Mouse (Mus musculus): ENCODE measurements around the gene Gm17334. TPM values are rescaled to one million over a fixed set of nuclear protein-coding genes. Genes with fewer than 3 reads are reported as not detected.

Gm17334 gene
- not detected in 2 replicates for polyA plus RNA-seq (2015; fragmentation: Nextera tagmentation; extraction: Ambion mirVana)

DNA sequence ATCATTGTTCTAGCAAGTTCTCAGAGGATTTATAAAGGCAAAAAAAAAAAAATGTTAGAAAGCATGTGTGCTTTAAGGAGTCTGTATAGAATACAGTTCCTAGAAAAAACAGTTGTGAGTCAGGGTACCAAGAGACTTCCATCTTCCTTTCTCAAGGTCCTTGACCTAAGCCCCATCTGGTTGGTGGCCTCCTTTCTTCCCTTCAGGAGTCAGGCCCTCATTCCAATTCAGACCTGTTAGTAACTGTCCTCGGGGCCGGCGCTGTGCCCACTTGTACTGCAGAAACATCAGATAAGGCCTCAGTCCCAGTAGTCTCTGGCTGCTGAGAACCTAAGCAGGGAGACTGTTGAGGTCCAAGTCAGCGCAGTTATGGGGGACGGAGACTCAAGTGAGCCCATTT is at the start of gene Gm17334:
TSS of gene Gm17334 (minus strand) at position 101 of the 400 bp plus-strand sequence.
- H3K27me3 ChIP-seq: peaks cover 22% of the 10 kb centered on the region
- no peak for ATAC-seq
- no peaks in the 10 kb centered on the region for H3K9me3 ChIP-seq (replicated peaks)
- peaks cover 9% of the 10 kb centered on the region; the same call in 1 of the 2 replicates for H3K36me3 ChIP-seq (ENCODE audit: poor library complexity, severe bottlenecking)
- H3K4me1 ChIP-seq: 0 out of 2 replicates have a peak, but pooled peaks cover 12% of the 10 kb centered on the region
- no peak within 1 kb of the TSS for H3K27ac ChIP-seq
- H3K9ac ChIP-seq: no peak within 1 kb of the TSS
- H3K4me3 ChIP-seq: no peak within 1 kb of the TSS
- 87% methylated on average over 5 of the region's 5 CpGs for WGBS
- H3K4me2 ChIP-seq: no peak within 1 kb of the TSS

DNA sequence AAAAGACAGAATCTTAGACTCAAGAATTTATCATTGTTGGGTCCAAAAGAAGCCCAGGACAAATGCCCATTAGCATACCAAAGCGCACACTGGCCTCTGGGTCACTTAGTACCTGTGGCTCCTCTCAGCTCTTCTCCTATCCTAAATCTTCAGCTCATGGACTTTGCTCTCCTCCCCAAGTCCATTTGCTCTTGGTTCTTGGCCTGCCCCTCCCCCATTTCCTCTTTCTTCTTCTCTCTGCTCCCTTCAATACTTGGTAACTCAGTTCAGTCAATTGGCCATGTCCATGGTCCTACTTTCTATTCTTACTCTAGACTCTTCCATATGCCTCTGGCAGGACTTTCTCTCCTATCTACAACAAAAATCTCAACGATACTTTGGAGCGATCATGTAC is 49.0 kb upstream of the Gm17334 start:
- WGBS: 95% methylated on average over 3 of the region's 3 CpGs
- no peak overlapping the region for H3K4me2 ChIP-seq
- no peak for ATAC-seq

DNA sequence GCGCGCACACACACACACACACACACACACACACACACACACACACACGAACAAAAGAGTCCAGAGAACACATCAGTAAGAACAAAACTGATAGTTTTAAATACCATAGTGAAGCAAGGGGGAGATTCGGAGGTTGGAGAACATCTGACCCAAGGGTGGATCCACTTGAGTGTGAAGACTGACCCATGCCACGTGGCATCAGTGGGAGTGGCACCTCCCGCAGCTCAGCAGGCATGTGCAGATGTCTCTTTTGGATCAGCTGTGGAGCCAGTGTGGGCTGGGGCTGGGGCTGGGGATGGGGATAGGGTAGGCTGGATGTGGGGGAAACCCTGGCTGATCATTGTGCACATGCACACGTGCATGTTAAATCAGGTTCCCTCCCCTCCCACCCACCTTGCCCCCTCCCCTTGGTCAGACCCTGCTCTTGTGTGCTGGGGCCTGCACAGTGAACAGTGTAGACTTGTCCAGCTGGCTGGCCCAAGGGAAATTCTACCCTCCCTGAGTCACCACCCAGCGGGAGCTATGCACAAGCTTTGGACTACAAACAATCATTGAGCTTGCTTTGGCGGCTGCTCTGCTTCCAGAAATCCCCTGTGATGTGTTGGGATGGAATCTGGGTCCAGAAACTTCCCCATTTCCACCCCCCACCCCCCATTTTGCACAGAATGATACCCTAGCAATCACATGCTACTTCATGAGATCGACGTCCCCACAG is 48.4 kb upstream of the Gm17334 start:
- no peaks in the 10 kb centered on the region for H3K27me3 ChIP-seq
- no peak for ATAC-seq
- no peaks in the 10 kb centered on the region for H3K4me1 ChIP-seq
- H3K9me3 ChIP-seq (replicated peaks): no peaks in the 10 kb centered on the region
- WGBS: 85% methylated on average over 11 of the region's 11 CpGs
- no peaks in the 10 kb centered on the region for H3K36me3 ChIP-seq (ENCODE audit: poor library complexity, severe bottlenecking)
- H3K27ac ChIP-seq: no peak overlapping the region
- H3K9ac ChIP-seq: no peak overlapping the region
- H3K4me3 ChIP-seq: no peak overlapping the region
- no peak overlapping the region for H3K4me2 ChIP-seq

More for the DNA sequence above, 49.0 kb upstream of the Gm17334 start:
- Histone ChIP-seq H3K4me3 (no peak overlapping the region), H3K4me1 (no peaks in the 10 kb centered on the region), H3K36me3 (ENCODE audit: poor library complexity, severe bottlenecking) (no peaks in the 10 kb centered on the region), H3K9me3 (replicated peaks) (no peaks in the 10 kb centered on the region), H3K27ac (no peak overlapping the region), H3K9ac (no peak overlapping the region), H3K27me3 (no peaks in the 10 kb centered on the region)

- no peaks in the 10 kb centered on the region for H3K9me3 ChIP-seq (replicated peaks)
- no peak overlapping the region for H3K9ac ChIP-seq
- no peaks in the 10 kb centered on the region for H3K4me1 ChIP-seq
- 92% methylated on average over 13 of the region's 13 CpGs for WGBS
- no peak overlapping the region for H3K4me2 ChIP-seq
- H3K27me3 ChIP-seq: no peaks in the 10 kb centered on the region
- no peak overlapping the region for H3K4me3 ChIP-seq
- no peaks in the 10 kb centered on the region for H3K36me3 ChIP-seq (ENCODE audit: poor library complexity, severe bottlenecking)
- H3K27ac ChIP-seq: no peak overlapping the region
- ATAC-seq: no peak
Observed at GRCm38 (mm10) chr11:53820516-53821170, 47.7 kb upstream of the Gm17334 start.

GRCm38 (mm10) chr11:53819511-53819910 is 46.5 kb upstream of the Gm17334 start:
- no peak for ATAC-seq
- no peak overlapping the region for H3K9ac ChIP-seq
- H3K36me3 ChIP-seq (ENCODE audit: poor library complexity, severe bottlenecking): no peaks in the 10 kb centered on the region
- 91% methylated on average over 6 of the region's 6 CpGs for WGBS
- H3K9me3 ChIP-seq (replicated peaks): no peaks in the 10 kb centered on the region
- no peak overlapping the region for H3K4me3 ChIP-seq
- no peak overlapping the region for H3K4me2 ChIP-seq
- H3K4me1 ChIP-seq: no peaks in the 10 kb centered on the region
- no peaks in the 10 kb centered on the region for H3K27me3 ChIP-seq
- H3K27ac ChIP-seq: no peak overlapping the region

DNA sequence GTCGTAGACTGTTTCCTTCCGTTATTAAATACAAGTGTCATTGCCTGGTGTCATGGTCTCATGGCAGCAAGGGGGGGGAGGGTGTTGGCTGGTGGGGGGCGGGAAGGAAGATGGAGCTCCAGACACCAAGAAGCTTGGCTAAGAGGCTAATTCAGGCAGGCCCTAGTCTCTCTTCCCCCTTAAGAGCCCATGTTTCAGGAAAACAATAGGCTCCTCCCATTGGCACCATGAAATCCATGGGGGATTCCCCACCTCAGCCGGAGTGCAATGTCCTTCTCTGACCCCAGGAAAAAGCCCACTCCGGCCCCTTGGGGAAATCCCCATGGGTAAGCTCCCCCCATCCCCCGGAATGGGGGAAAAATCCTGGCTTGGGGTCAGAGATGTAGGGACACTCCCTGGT is 45.8 kb upstream of the Gm17334 start:
- no peak overlapping the region for H3K4me2 ChIP-seq
- no peak overlapping the region for H3K27ac ChIP-seq
- H3K27me3 ChIP-seq: no peaks in the 10 kb centered on the region
- H3K36me3 ChIP-seq (ENCODE audit: poor library complexity, severe bottlenecking): no peaks in the 10 kb centered on the region
- H3K4me1 ChIP-seq: no peaks in the 10 kb centered on the region
- H3K9ac ChIP-seq: no peak overlapping the region
- no peak for ATAC-seq
- no peaks in the 10 kb centered on the region for H3K9me3 ChIP-seq (replicated peaks)
- H3K4me3 ChIP-seq: no peak overlapping the region
- 82% methylated on average over 6 of the region's 6 CpGs for WGBS

GRCm38 (mm10) chr11:53816841-53817375 is 43.9 kb upstream of the Gm17334 start:
- no peaks in the 10 kb centered on the region for H3K27me3 ChIP-seq
- H3K9ac ChIP-seq: no peak overlapping the region
- no peak overlapping the region for H3K27ac ChIP-seq
- H3K36me3 ChIP-seq (ENCODE audit: poor library complexity, severe bottlenecking): no peaks in the 10 kb centered on the region
- no peak overlapping the region for H3K4me3 ChIP-seq
- no peak for ATAC-seq
- H3K4me1 ChIP-seq: no peaks in the 10 kb centered on the region
- 87% methylated on average over 5 of the region's 5 CpGs for WGBS
- H3K4me2 ChIP-seq: no peak overlapping the region
- no peaks in the 10 kb centered on the region for H3K9me3 ChIP-seq (replicated peaks)

DNA sequence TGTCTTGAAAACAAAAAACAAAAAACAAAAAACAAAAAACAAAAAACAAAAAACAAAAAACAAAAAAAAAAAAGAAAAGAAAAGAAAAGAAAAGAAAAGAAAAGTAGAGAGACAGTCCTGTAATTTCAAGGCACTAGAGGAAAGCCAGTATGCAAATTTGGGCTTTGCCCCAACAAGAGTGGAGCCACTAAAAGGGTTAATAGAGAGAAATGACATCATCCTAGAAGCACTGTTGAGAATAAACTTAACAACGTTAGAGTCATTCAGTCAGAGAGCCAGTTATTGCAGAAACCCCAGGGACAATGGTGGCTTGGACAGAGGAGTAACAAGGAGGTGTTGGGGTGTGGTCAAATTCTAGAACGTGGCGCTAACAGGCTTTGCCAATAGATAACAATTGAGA is 41.8 kb upstream of the Gm17334 start:
- Histone ChIP-seq H3K4me1 (no peaks in the 10 kb centered on the region), H3K4me2 (no peak overlapping the region), H3K36me3 (ENCODE audit: poor library complexity, severe bottlenecking) (no peaks in the 10 kb centered on the region), H3K27me3 (no peaks in the 10 kb centered on the region), H3K9me3 (replicated peaks) (no peaks in the 10 kb centered on the region), H3K9ac (no peak overlapping the region), H3K4me3 (no peak overlapping the region), H3K27ac (no peak overlapping the region)
- no peak for ATAC-seq
- 61% methylated on average over 3 of the region's 3 CpGs for WGBS

GRCm38 (mm10) chr11:53813001-53813868 is 40.2 kb upstream of the Gm17334 start:
- H3K27ac ChIP-seq: no peak overlapping the region
- no peak overlapping the region for H3K4me2 ChIP-seq
- H3K4me3 ChIP-seq: no peak overlapping the region
- H3K9ac ChIP-seq: no peak overlapping the region
- no peaks in the 10 kb centered on the region for H3K9me3 ChIP-seq (replicated peaks)
- WGBS: 86% methylated on average over 16 of the region's 16 CpGs
- ATAC-seq: no peak
- H3K4me1 ChIP-seq: no peaks in the 10 kb centered on the region
- H3K27me3 ChIP-seq: no peaks in the 10 kb centered on the region
- H3K36me3 ChIP-seq (ENCODE audit: poor library complexity, severe bottlenecking): no peaks in the 10 kb centered on the region

GRCm38 (mm10) chr11:53811312-53811711 is 38.3 kb upstream of the Gm17334 start:
- no peaks in the 10 kb centered on the region for H3K4me1 ChIP-seq
- no peak overlapping the region for H3K4me3 ChIP-seq
- no peaks in the 10 kb centered on the region for H3K36me3 ChIP-seq (ENCODE audit: poor library complexity, severe bottlenecking)
- H3K9me3 ChIP-seq (replicated peaks): no peaks in the 10 kb centered on the region
- 81% methylated on average over 3 of the region's 3 CpGs for WGBS
- H3K27me3 ChIP-seq: no peaks in the 10 kb centered on the region
- H3K27ac ChIP-seq: no peak overlapping the region
- no peak overlapping the region for H3K4me2 ChIP-seq
- no peak overlapping the region for H3K9ac ChIP-seq
- ATAC-seq: no peak

DNA sequence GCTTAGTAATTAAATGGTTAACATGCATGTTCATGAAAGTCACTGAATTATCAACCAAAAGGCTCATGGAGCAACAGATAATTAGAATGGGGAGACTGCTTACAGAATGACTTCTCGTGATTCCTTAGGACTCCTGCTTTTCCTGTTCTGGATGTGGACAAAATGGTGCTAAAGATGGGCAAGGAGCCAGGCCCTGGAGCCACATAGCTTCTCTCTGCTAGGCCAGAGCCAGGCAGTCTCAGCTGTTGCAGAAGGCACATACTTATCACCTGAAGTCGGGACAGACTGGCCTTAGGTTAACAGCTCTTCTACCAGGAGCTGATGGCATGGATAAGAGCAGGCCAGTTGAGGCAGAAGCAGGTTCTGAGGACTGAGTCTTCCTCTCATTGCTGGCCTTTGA is 37.8 kb upstream of the Gm17334 start:
- Histone ChIP-seq H3K4me1 (no peaks in the 10 kb centered on the region), H3K4me3 (no peak overlapping the region), H3K4me2 (no peak overlapping the region), H3K9me3 (replicated peaks) (no peaks in the 10 kb centered on the region), H3K36me3 (ENCODE audit: poor library complexity, severe bottlenecking) (no peaks in the 10 kb centered on the region), H3K27ac (no peak overlapping the region), H3K27me3 (no peaks in the 10 kb centered on the region), H3K9ac (no peak overlapping the region)
- ATAC-seq: no peak
- WGBS: 77% methylated on average over 2 of the region's 2 CpGs

DNA sequence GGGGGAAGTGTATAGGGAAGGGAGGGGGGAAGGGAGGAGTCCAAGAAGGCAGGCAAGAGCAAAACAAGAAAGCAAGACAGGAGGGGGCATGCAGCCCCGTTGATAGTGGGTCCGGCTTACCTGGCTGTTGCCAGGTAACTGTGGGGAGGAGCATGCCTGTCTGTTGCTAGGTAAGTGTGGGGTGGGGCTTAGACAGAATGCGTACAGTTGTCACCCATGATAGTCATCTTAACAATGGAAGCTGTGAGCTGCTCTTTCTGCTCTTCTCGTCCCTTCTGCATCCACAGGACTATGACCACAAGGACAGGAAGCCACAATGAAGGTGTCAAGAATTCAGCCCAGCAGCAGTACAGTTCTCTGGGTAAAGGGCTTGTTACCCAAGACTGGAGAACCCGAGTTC is 37.2 kb upstream of the Gm17334 start:
- Histone ChIP-seq H3K27ac (no peak overlapping the region), H3K9ac (no peak overlapping the region), H3K4me3 (no peak overlapping the region), H3K36me3 (ENCODE audit: poor library complexity, severe bottlenecking) (no peaks in the 10 kb centered on the region), H3K27me3 (no peaks in the 10 kb centered on the region), H3K4me2 (no peak overlapping the region), H3K9me3 (replicated peaks) (no peaks in the 10 kb centered on the region), H3K4me1 (no peaks in the 10 kb centered on the region)
- WGBS: 64% methylated on average over 5 of the region's 5 CpGs
- ATAC-seq: no peak

All from forebrain, embryonic 13.5 days (tissue).